Mouse (Mus musculus): ENCODE results near the gene Cdk4. TPM values are rescaled to one million over a fixed set of nuclear protein-coding genes. Genes with fewer than 3 reads are reported as not detected.
"Not testable (repeated sequence)": the region's sequence is repeated elsewhere in the genome, so short reads cannot be mapped to it uniquely, and the experiment has no call there.

The Cdk4 gene
- polyA plus RNA-seq, 1 experiment from 2014 or later, result 209 TPM

GRCm38 (mm10) chr10:127059968-127060916 is 3.1 kb upstream of the Cdk4 start, which contains the start of gene March9:
March9 (minus strand) TSS chr10:127060184.
- no peak within 1 kb of the TSS for H3K27ac ChIP-seq (ENCODE audit: low read depth)
- WGBS (ENCODE audit: insufficient replicate concordance), result 3% methylated on average over 38 of the region's 72 CpGs
- H3K36me3 ChIP-seq (replicated peaks; ENCODE audit: insufficient read depth, low read length), result peaks cover 1% of the 10 kb centered on the region; the same call in 1 of the 2 replicates
- peaks cover 28% of the 10 kb centered on the region for H3K4me1 ChIP-seq (ENCODE audit: insufficient read depth)
- H3K9me3 ChIP-seq (ENCODE audit: low read length), result no peaks in the 10 kb centered on the region
- H3K4me3 ChIP-seq (ENCODE audit: low read depth, low read length), result peak within 1 kb of the TSS; percentile 67
- DNase-seq (peak; percentile 70), ATAC-seq (no peak)
- H3K9ac ChIP-seq (replicated peaks), result peak within 1 kb of the TSS; percentile 54
- TF ChIP-seq EP300 (IDR thresholded peaks at IDR 0.05; ENCODE audit: low read depth), result no peak
- TF ChIP-seq CTCF (IDR thresholded peaks at IDR 0.05; ENCODE audit: low read depth), result no peak
- peaks cover 39% of the 10 kb centered on the region for H3K27me3 ChIP-seq (ENCODE audit: insufficient read depth, low read length)
- peak within 1 kb of the TSS; percentile 98 for H3K4me2 ChIP-seq (ENCODE audit: low read depth, low read length)

- no peak overlapping the region for H3K4me2 ChIP-seq (ENCODE audit: low read depth, low read length)
- no peak for DNase-seq
- H3K9me3 ChIP-seq (ENCODE audit: low read length), result no peaks in the 10 kb centered on the region
- H3K36me3 ChIP-seq (replicated peaks; ENCODE audit: insufficient read depth, low read length), result peaks cover 9% of the 10 kb centered on the region
- H3K9ac ChIP-seq (replicated peaks), result no peak overlapping the region
- TF ChIP-seq CTCF (IDR thresholded peaks at IDR 0.05; ENCODE audit: low read depth) (no peak), EP300 (IDR thresholded peaks at IDR 0.05; ENCODE audit: low read depth) (no peak)
- WGBS (ENCODE audit: insufficient replicate concordance), result 60% methylated on average over 5 of the region's 5 CpGs
- H3K4me1 ChIP-seq (ENCODE audit: insufficient read depth), result peaks cover 28% of the 10 kb centered on the region
- no peak for ATAC-seq
- H3K27me3 ChIP-seq (ENCODE audit: insufficient read depth, low read length), result peaks cover 38% of the 10 kb centered on the region
- H3K27ac ChIP-seq (ENCODE audit: low read depth), result no peak overlapping the region
- no peak overlapping the region for H3K4me3 ChIP-seq (ENCODE audit: low read depth, low read length)
Observed at GRCm38 (mm10) chr10:127061085-127061484, 2.2 kb upstream of the Cdk4 start.

- Histone ChIP-seq H3K27ac (ENCODE audit: low read depth) (no peak overlapping the region), H3K4me2 (ENCODE audit: low read depth, low read length) (no peak overlapping the region), H3K9me3 (ENCODE audit: low read length) (no peaks in the 10 kb centered on the region), H3K4me1 (ENCODE audit: insufficient read depth) (peaks cover 29% of the 10 kb centered on the region), H3K4me3 (ENCODE audit: low read depth, low read length) (no peak overlapping the region), H3K36me3 (replicated peaks; ENCODE audit: insufficient read depth, low read length) (peaks cover 13% of the 10 kb centered on the region), H3K9ac (replicated peaks) (no peak overlapping the region), H3K27me3 (ENCODE audit: insufficient read depth, low read length) (peaks cover 38% of the 10 kb centered on the region)
- DNase-seq, result no peak
- WGBS (ENCODE audit: insufficient replicate concordance), result 74% methylated on average over 2 of the region's 2 CpGs
- TF ChIP-seq EP300 (IDR thresholded peaks at IDR 0.05; ENCODE audit: low read depth) (no peak), CTCF (IDR thresholded peaks at IDR 0.05; ENCODE audit: low read depth) (no peak)
- no peak for ATAC-seq
Observed at GRCm38 (mm10) chr10:127061513-127061912, 1.8 kb upstream of the Cdk4 start.

- not testable (repeated sequence) for H3K4me3 ChIP-seq (ENCODE audit: low read depth, low read length); H3K9me3 ChIP-seq (ENCODE audit: low read length); DNase-seq; H3K9ac ChIP-seq (replicated peaks); H3K4me2 ChIP-seq (ENCODE audit: low read depth, low read length); H3K27ac ChIP-seq (ENCODE audit: low read depth); ATAC-seq
- peaks cover 19% of the 10 kb centered on the region for H3K36me3 ChIP-seq (replicated peaks; ENCODE audit: insufficient read depth, low read length)
- WGBS (ENCODE audit: insufficient replicate concordance), result 72% methylated on average over 4 of the region's 4 CpGs
- H3K27me3 ChIP-seq (ENCODE audit: insufficient read depth, low read length), result peaks cover 38% of the 10 kb centered on the region
- H3K4me1 ChIP-seq (ENCODE audit: insufficient read depth), result peaks cover 35% of the 10 kb centered on the region
Observed at GRCm38 (mm10) chr10:127062101-127062500, 1.2 kb upstream of the Cdk4 start.

GRCm38 (mm10) chr10:127062503-127062902 is 831 bp upstream of the Cdk4 start:
- TF ChIP-seq EP300 (IDR thresholded peaks at IDR 0.05; ENCODE audit: low read depth) (no peak), CTCF (IDR thresholded peaks at IDR 0.05; ENCODE audit: low read depth) (no peak)
- Histone ChIP-seq H3K9me3 (ENCODE audit: low read length) (no peaks in the 10 kb centered on the region), H3K4me2 (ENCODE audit: low read depth, low read length) (peak overlapping the region; percentile 95), H3K36me3 (replicated peaks; ENCODE audit: insufficient read depth, low read length) (peaks cover 23% of the 10 kb centered on the region), H3K4me1 (ENCODE audit: insufficient read depth) (peaks cover 35% of the 10 kb centered on the region), H3K9ac (replicated peaks) (no peak overlapping the region), H3K27me3 (ENCODE audit: insufficient read depth, low read length) (peaks cover 38% of the 10 kb centered on the region), H3K27ac (ENCODE audit: low read depth) (peak overlapping the region; percentile 11; the same call in 1 of the 2 replicates), H3K4me3 (ENCODE audit: low read depth, low read length) (peak overlapping the region; percentile 80; the same call in 1 of the 2 replicates)
- DNase-seq, result no peak
- ATAC-seq, result no peak
- 58% methylated on average over 5 of the region's 5 CpGs for WGBS (ENCODE audit: insufficient replicate concordance)

Data from liver, postnatal 0 days (tissue).